Mouse (Mus musculus) kidney, adult 2 months (tissue): ENCODE measurements around the gene Ccdc33.

Experiments
- CTCF ChIP-seq: fragments of 200-500 bp; conservative IDR thresholded peaks from 2 replicates; pipeline ENCODE4 v1.5.1; 2011; ENCODE audit warnings: low read depth, mild to moderate bottlenecking, control low read depth, low read length, moderate library complexity, mixed read lengths; ENCODE audit not compliant: insufficient read depth, insufficient read length
- POLR2A ChIP-seq: fragments of 200-500 bp; IDR thresholded peaks from one replicate; pipeline ENCODE4 v1.6.1; 2011; ENCODE audit warnings: low read depth, low read length, control low read depth

DNA sequence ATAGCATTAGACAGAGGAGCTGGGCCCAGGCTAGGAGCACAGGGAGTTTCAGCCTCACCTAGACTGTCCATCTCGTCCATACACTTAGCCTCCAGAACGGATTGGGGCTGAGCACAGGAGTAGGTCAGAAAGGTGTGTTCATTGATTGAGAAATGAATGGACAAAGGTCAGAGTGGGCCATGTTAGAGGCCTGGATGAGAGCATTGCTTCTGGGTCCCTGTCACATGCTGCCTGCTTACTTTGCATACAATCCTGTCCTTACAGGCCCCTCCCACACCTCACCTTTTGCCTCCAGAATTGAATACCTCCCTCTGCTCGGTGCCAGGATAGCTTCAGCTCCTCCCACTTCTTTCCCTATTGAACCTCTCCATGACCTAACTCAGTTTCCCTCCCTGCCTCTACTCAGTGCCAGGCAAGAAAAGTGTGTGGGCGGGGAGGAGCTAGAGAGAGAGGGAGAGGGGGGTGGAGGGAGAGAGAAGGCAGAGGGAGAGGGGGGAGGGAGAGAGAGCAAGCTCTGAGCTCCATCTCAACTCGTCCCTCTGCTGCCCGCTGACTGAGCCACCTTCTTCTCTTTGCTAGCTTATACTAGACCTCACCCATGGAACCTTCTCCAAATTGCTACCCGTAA, 2.5 kb downstream of the Ccdc33 start:
- no peak for TF ChIP-seq POLR2A
- no peak for TF ChIP-seq CTCF
